Mouse (Mus musculus) adrenal gland, adult (tissue): Measurements from ENCODE around the gene Stard3.

Experiments
- DNase-seq, 2 experiments: peaks; one replicate each; pipeline ENCODE4 v3.0.0; 2022 to 2023; ENCODE audit warnings: low spot score in 1 of 2; ENCODE audit not compliant: inconsistent age in 2 of 2

Gene Stard3

DNA sequence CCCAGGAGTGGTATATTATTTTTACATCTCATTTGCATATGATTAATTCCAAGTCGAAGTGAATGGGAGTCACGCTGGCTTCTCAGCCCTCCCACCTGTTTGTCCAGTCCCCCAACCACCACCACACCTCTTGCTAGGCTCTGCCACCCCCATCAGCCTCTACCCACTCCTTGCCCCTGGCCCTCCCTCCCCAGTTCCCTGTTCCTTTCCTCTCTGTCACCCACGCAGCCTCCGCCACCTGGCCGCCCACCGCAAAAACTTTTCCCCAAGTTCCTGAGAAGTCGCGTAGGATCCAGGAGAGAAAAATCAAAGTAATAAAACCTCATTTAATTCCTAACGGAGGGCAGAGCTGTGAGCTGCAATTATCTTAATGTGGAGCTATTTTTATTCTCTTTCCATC, 12.0 kb upstream of the Stard3 start:
- no peak for DNase-seq

DNA sequence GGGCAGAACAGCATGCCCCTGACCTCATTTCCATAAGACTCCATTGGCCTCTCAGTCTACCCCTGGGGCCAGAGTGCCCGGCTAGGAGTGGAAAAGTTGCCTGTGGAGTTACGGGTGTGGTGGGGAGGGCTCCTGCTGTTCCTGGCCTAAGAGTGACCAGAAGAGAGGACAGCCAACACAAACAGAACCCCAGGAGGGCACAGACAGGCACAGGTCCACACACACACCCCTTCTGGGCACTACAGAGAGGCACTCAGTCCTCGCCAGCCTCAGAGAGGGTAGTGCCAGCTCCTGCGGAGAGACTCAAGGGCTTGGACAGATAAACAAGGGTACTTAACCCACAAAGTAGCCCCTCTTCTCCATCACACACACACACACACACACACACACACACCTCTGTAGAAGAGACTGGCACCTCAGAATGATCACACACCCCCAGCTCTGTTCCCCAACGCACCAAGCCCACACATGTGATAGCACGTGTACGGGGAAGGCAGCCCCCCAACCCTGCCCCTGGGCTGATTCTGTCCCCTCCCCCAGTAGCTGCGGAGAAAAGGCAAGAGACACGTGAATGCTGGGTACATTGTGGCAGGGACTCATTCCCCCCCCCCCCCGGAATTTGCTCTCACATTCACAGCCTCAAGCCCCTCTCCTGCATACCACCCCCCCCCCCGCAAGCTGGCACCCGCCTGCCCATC, 10.6 kb upstream of the Stard3 start:
- DNase-seq, result no peak

DNA sequence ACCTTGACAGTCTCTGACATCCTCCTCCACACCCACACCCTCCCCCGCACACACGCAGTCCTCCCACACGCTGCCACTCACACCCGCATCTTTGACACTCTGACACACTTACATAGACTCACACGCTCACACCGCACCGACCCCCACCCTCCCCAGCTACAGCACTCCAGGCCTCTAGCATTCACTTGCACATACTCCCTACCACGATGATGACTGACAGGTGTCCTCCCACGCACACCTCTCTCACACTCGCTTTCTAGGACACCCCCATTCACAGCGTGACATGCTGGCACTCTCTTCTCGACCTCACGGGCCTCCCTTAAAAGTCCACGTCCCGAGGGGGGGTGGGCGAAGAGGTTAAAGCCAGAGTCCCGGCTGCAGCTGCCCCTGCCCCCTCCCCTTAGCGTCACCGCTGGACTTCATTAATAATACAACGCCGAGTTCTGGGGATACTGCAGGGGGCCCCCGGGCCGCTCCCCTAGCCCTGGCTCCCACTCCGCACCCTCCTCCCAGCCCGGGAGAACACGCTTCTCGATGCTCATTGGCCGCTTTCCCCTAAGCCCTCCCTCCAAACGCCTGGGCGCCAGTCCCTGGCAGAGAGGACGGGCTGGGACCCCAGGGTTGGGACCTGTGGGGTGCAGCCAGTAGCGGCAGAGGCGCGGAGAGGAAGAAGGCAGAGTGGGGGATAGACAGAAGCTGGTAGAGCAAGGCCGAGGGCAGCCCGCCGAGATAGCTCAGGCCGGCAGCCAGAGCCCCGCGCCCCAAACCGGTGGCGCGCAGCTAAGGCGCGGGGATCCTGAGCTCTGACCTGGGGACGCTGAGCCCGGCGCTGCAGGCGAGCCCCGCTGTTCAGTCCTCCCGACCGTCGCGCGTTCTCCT, 9.8 kb upstream of the Stard3 start, which contains the start of gene Ppp1r1b:
Gene Ppp1r1b, plus strand, starts transcription at position 322 of the 879 bp plus-strand sequence.
- peak; percentile 43 to 72 for DNase-seq

DNA sequence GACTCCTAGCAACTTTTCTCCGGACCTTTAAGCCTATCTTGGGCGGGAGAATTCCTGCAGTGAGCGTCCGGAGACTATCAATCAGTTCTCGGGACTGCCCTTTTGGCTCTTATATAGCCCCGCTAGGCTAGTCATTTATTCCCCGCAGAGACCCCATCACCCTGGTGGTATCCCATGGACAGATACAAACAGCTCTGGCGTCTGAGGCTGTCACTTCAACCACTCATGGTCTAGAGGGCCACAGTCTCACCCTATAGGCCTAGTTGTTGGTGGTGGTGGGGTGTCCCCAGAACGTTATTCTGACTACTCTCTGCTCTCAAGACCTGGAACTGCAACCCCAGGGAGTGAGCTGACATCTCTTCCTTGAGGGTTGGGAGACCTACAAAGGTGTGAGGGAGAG, 8.9 kb upstream of the Stard3 start:
- no peak for DNase-seq

DNA sequence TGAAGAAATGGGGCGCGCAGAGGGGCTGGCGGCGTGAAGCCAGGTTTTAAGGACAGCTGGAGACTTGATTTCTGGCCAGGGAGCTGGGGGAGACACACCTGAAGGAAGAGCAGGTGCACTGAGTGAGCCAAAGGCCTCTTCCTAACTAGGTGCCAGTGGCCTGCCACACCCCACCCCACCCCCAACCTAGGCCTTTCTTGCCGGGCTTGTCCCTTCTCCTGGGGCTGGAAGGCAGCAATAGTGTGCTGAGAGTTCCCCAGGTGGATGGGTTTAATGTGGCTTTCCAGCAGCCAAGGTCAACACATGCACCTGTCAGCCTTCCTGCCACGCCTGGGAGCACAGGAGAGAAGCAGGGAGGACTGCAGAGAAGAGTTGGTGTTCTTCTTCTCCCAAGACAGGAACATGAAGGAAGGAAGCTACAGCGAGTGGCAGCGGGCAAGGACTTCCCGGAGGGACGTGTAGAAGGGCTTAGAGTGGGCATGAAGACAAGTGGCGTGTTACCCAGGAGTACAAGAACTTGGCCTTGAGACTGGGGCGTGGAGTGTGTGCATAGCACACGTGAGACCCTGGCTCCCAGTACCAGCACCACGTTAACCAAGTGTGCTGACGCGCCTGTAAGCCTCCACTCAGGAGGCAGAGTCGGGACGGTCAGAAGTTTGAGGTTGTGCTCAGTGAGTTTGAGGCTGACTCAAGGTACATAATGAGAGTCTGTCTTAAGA, 5.7 kb upstream of the Stard3 start:
- no peak for DNase-seq

DNA sequence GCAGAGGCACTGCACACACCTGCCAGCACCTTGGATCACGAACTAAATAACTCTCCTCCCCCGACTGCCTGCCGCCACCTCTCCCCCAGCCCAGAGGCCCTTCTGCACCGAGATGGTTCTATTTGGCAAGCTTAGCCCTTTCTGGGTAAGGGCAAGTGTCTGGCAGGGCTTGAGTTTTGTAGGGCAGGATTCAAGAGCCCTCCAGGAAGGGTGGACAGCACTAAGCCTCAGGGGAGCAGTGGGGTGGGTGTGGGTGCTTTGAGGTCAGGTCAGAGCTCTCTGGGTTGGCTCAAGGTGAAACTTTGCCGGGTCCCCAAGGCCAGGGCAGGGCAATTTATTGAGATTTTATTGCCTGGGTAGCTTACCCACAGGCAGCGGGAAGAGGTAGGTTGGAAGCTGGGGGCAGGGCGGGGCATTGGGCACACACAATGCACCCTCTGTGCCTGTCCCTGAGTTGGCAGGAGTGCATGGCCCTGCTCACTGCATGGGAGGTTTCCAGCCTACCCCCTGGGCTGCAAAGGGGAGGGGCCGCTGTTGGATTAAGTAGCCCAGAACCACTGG, 4.4 kb upstream of the Stard3 start:
- no peak for DNase-seq

DNA sequence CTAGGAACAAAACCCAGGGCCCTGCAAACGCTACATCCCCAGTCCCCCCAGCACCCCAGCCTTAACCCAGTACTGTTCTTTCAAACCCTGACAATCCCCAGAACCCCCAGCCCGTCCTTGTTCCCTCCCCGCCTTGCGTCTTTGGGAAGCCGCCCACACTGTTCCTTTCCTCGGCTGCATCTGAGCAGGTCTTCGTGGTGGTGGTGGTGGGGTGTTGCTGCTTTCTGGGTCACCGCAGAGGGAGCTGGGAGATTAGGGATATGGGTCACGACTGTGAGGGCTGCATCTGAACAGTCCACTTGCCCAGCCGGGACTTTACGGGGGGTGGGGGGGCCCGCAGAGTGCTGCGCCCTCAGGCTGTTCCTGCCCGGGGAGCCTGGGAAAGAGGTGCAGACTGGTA, 3.7 kb upstream of the Stard3 start:
- no peak for DNase-seq

DNA sequence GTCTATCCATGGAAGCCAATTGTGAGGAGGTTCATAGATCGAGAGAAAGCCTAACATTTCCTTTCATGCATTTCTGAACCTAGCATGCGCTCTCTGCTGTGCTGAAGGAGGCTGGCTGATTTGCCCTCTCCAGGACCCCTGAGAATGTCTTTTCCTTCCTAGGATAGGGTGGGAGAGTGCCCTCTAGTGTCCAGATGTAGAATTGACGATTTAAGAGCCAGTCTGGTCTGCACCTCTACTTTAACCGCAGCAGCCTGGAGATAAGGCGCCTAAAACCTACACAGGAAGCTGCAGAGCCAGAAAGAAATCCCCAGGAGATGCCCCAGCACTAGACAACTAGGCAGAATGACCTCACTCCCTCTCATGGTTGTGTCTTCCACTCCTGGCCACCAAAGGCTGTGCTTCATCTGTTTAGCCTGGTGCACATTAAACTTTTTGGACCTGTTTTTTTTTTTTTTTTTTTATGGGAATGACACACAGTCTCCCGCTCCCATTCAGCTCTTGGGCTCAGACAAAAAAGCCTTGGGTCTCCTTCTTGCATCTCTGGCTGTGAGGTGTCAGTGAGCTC, 2.4 kb upstream of the Stard3 start:
- peak; percentile 35 to 85 for DNase-seq

DNA sequence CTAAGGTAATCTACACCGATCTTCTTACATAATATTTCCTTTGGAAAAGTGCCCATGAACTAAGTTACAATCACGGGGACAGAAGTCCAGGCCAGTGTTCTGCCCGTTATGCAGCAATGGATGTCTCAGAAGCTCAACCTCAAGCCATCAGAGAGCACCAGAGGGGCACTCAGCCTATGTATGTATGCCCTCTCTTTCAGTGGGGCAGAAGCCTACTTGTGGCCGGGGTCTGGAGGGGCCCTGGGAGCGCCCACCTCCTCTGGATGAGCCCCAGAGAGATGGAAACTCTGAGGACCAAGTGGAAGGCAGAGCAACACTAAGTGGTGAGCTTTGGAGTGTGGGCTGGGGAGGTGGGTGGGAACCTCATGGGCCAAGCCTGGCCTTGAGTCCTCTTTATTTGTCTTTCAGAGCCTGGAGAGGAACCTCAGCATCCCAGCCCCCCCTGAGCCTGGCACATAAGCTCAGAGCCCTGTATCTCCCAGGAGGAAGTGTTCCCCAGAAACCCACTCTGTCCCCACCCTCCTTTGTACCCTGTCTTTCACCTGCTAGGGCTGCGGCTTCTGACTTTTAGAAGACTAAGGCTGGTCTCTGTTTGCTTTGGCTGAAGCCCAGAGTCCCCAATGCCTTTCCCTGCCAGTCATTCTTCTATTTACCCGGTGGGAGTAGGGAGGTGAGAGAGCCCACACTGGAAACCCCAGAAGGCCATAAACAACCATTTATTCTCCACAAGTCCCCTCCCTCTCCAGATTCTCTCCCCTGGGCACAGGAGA, 1.4 kb upstream of the Stard3 start:
- DNase-seq, result no peak

DNA sequence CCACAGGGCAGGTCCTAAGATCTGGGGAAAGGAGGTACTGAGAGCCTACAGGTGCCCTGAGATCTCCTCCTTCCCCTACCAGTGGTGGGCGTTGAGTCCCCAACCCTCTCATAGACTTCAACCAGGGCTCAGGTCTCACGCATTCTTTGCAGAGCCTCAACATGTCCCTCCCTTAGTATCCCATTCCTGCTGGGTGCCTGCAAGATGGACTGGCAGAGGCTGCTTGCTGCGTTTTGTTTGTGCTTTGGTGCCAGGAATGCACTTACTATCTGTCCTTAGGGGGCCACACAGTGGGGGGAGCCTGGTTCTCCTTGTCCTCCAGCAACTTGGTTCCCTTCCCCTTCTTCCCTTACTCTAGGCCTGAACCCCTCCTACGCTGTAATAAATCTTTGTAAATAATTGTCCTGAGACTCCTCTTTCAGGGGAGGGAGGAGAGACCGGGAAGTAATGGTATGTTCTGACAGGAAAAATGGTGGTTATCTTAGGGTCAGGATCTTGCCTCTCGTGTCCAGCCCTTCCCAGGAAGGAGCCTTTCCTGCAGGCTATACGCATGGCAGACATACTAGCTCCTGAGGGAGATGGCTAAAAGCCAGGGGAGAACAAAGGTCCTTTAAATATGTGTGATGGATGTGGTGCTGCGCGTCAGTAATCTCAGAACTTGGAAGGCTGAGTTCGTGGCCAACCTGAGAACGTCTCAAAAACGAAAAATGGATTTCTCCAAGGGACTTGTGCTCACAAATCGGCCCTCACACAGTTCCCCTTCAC, 590 bp upstream of the Stard3 start:
- DNase-seq, result no peak

DNA sequence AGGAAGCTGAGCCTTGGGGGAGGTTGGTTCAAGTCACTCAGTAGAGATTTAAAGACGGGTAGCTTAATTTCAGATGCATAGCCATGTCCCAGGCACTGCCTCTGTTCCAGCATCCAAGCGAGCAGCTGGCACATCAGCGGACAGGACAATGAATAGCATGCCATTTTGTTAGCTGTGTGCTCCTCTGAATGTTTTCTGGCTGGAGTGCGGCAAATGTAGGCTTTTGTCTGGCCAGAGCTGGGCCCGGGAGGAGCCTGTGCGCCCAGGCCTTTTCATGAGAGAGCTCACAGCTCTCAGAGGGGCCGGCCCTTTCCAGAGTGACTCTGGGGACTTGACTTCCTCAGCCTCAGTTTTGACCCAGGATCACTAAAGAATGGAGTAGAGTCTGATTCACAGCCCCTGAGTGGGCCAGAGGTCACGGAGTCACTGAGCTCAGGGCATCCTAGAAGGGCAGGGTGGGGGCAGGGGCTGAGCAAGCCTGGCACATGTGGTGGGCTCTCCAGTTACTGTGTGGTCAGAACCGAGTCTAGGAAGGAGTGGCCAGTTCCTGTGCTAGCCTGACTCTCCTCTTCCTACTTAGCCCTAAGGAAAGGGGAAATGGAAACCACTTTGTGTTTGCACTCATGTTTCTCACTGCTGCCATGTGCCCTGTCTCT, 2.8 kb downstream of the Stard3 start:
- DNase-seq, result no peak

DNA sequence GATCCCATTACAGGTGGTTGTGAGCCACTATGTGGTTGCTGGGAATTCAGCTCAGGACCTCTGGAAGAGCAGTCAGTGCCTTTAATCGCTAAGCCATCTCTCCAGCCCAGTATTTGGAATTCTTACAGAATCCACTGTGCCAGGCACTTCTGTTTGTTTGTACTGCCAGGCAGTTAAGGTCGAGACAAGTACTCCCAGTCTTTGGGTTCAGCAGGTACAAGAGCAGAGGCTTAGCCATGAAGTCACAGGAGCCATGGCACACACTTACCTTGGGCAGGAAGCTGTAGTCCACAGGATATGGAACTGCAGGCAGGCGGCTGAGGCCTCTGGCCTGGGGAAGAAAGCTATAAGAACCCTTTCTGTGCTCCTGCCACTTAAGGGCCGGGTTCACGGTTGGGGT, 5.6 kb downstream of the Stard3 start:
- DNase-seq, result no peak

DNA sequence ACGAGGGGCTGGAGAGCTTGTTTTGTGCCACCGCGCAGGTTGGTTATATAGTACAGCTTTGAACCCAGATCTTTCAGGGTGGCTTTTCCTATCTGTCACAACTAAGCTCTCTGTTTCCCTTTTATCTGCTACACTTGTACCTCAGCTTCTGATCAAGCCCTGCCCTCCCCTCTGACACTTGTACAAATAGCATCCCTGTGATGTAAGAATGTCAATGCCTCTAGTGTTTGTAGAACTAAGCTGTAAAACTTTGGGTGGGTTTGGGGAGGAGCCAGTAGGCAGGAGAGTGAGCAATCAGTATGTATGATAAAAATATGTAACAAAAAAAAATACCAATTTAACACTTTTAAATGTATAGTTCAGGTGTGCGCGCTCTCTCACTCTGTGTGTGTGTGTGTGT, 6.2 kb downstream of the Stard3 start:
- no peak for DNase-seq

DNA sequence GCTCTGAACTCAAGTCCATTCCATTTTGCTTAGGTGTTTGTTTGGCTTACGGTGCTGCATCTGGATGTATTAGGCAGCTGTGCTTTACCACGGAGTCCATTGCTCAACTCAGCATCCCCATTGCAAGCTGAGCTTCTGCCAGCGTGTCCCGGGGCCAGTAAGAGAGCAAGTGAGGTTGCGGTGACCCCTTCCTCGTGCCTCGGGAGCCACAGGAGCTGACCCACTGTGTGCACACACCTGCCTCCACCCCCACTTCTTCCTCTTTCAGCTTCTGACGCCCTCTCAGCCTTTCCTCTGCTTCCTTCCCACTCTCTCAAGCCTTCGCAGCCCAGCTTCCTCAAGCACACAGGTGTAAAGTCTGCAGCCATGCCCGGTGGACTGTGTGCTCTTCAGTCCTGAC, 8.1 kb downstream of the Stard3 start:
- no peak for DNase-seq

DNA sequence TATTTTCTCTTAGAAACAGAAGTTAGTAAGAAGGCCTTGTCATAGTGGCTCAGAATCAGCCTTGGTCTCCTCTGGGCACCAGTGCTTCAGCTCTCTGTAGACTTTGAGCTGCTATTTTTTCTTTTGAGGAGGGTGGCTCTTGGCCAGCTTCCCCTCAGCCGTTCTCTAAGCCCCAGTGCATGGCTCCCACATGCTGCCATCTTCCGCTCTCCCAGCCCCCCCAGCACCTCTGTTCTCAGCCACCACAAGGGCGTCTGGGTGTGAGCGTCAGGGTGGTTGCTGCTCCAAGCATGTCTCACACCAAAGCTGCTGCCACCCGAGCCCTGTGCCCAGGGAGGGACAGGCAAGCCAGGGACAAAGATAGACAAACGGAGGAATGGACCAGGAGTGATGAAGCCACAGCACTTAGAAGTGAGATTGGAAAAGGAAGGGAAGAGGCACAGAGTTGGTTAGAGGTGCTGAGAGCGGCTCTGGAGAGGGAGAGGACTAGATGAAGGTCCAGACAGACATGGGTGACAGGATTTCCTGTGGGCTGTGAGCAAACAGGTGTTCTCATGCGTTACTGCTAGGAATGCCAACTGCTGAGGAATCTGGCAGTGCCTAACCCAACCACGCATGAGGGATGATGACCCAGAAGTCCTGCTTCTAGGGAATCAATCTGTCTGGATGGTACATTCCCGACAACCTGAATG, 9.1 kb downstream of the Stard3 start:
- no peak for DNase-seq

DNA sequence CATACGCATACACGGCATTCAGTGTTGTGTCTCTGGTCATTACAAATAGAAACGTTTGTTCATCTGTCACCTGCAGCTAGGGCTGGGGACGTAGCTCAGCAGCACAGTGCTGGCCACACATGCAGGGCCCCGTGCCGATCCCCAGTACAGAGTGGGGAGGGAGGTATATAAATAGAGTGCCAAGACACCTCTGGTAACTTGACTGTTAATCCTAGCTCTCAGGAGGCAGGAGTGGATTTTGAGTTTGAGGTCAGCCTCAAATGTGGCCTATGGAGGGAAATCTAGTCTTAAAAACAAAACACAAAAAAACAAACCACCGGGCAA, 9.7 kb downstream of the Stard3 start:
- DNase-seq, result no peak

DNA sequence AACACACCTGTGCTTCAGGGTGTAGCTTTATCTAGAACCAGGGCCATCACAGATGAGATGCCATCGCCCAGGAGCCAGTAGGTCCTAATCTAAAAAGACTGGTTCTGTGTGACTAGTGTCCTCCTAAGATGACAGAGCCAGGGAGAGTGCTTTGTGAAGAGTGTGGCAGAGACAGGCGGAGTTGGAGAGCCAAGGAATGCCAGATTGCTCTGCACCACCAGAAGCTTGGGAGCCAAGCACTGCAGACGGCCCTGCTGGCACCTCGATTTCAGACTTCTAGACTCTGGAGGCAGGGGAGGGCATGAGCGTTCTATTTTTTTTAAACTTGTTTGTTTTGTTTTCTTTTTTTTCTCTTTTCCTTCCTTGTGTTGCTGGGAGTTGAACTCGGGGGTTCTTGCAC, 11.2 kb downstream of the Stard3 start:
- DNase-seq, result no peak

DNA sequence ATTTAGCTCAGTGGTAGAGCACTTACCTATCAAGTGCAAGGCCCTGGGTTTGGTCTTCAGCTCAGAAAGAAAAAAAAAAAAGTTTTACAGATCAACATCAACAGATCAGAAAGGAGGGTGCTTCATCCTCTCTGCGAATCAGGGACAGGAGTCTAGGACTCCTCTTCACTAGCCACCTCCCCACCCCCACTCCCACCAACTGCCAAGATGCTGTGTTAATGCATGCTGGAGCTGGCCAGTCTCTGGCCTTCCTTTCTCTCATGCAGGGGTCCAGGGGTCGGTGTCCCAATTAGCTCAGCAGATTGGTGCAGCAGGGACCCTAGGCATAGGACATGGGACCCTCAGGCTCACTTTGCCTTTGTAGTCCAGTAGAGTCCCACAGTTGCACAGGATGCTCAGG, 12.4 kb downstream of the Stard3 start:
- no peak for DNase-seq
